Mouse (Mus musculus) liver, postnatal 0 days (tissue): ENCODE measurements around the gene Capzb. TPM values are rescaled to one million over a fixed set of nuclear protein-coding genes. Genes with fewer than 3 reads are reported as not detected.

Experiments used
- ATAC-seq: fragments of 200-750 bp; cut with Nextera tagmentation; 2 replicates; pipeline ENCODE4 v1.8.0; 2017; ENCODE audit warnings: mild to moderate bottlenecking, moderate library complexity
- DNase-seq: peaks from one replicate; pipeline ENCODE4 v3.0.0-alpha.2; 2016
- H3K27ac ChIP-seq: fragments of 300-500 bp; sonication (generic); 2 replicates; pipeline ENCODE4 v1.5.1; 2014; ENCODE audit warnings: antibody characterized with exemption, moderate library complexity, mild to moderate bottlenecking, low read depth
- H3K27me3 ChIP-seq: fragments of 300-500 bp; sonication (generic); 2 replicates; pipeline ENCODE4 v1.6.1; 2014; ENCODE audit warnings: low read length, control low read depth, mixed read lengths; ENCODE audit not compliant: insufficient read depth
- H3K36me3 ChIP-seq: fragments of 300-500 bp; sonication (generic); replicated peaks from 2 replicates; pipeline ENCODE4 v1.6.1; 2014; ENCODE audit warnings: mild to moderate bottlenecking, control low read depth, low read length, moderate library complexity, mixed read lengths; ENCODE audit not compliant: insufficient read depth
- H3K4me1 ChIP-seq: fragments of 300-500 bp; sonication (generic); 2 replicates; pipeline ENCODE4 v1.6.1; 2014; ENCODE audit warnings: antibody characterized with exemption, mild to moderate bottlenecking, control low read depth; ENCODE audit not compliant: insufficient read depth
- H3K4me2 ChIP-seq: fragments of 300-500 bp; sonication (generic); 2 replicates; pipeline ENCODE4 v1.6.1; 2014; ENCODE audit warnings: low read depth, mild to moderate bottlenecking, low read length, moderate library complexity, mixed read lengths
- H3K4me3 ChIP-seq: fragments of 300-500 bp; sonication (generic); 2 replicates; pipeline ENCODE4 v1.5.1; 2014; ENCODE audit warnings: low read depth, low read length
- H3K9ac ChIP-seq: fragments of 300-500 bp; sonication (generic); replicated peaks from 2 replicates; pipeline ENCODE4 v1.6.1; 2014; ENCODE audit warnings: mild to moderate bottlenecking, moderate library complexity
- H3K9me3 ChIP-seq: fragments of 300-500 bp; sonication (generic); 2 replicates; pipeline ENCODE4 v1.6.1; 2016; ENCODE audit warnings: mild to moderate bottlenecking, control low read depth, low read length, mixed read lengths
- CTCF ChIP-seq: sonication (generic); IDR thresholded peaks from 2 replicates; pipeline ENCODE4 v1.5.1; 2016; ENCODE audit warnings: antibody characterized with exemption, low read depth
- EP300 ChIP-seq: IDR thresholded peaks from 2 replicates; pipeline ENCODE4 v1.6.1; 2016; ENCODE audit warnings: antibody characterized with exemption, low read depth, mild to moderate bottlenecking
- WGBS: fragments of 180-500 bp; shearing (Covaris S2); extraction: QIAGEN DNeasy Blood & Tissue Kit; methylation state at CpG from one replicate; pipeline ENCODE4 v1.1.7; 2014; ENCODE audit not compliant: insufficient replicate concordance; 5-methylcytosine and 5-hydroxymethylcytosine counted together
- polyA plus RNA-seq: library from polyadenylated mRNA; unstranded; fragments of >200 nt; fragmentation: Nextera tagmentation; extraction: Ambion mirVana; gene quantifications from 2 replicates; pipeline ENCODE4 v1.2.1, GENCODE M21; 2015

The Capzb gene
- polyA plus RNA-seq, 1 experiment from 2014 or later = 143 TPM

DNA sequence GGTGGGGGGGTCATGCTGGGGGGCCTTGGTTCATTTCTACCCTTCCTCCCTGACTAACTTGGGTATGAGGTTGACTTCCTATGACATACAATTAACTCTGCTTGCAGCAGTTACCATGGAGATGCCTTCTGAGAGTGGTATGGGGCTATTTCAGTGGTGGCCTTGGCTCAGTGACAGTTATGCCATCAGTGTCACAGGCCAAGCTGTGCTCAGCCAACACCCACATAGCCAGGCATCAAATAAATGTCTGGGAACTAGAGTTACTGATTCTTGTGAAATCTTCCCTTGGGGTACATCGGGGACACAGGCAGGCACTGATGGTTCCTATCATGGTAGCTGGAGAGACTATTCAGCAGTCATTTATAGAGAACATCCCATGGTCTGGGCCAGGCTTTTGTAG is 75.5 kb downstream of the Capzb start:
- no peak overlapping the region for H3K4me2 ChIP-seq
- TF ChIP-seq CTCF (no peak), EP300 (no peak)
- no peaks in the 10 kb centered on the region for H3K4me1 ChIP-seq
- DNase-seq = no peak
- no peak for ATAC-seq
- H3K4me3 ChIP-seq = no peak overlapping the region
- H3K9me3 ChIP-seq = no peaks in the 10 kb centered on the region
- H3K36me3 ChIP-seq = peaks cover 36% of the 10 kb centered on the region
- 79% methylated on average over 1 of the region's 1 CpGs for WGBS
- H3K9ac ChIP-seq = no peak overlapping the region
- H3K27ac ChIP-seq = no peak overlapping the region
- H3K27me3 ChIP-seq = no peaks in the 10 kb centered on the region

DNA sequence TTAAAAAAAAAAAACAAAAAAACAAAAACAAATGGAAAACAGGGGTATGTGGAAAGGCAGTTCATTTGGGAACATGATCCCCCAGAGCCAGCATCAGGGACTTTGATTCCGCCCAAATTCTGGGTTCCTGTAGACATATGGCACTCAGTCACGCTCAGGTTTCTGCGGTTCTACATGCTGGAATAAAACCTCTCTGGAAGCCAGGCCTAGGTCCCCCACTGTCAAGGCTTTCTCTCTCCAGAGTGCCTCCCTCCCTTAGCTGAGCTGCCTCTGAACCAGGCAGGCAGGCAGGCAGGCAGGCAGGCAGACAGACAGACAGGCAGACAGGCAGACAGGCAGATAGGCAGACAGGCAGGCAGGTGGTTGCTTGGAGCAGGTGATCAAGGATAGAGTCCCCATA is 77.5 kb downstream of the Capzb start:
- no peak for TF ChIP-seq CTCF
- no peak for TF ChIP-seq EP300
- Histone ChIP-seq H3K4me1 (no peaks in the 10 kb centered on the region), H3K27me3 (no peaks in the 10 kb centered on the region), H3K4me3 (no peak overlapping the region), H3K4me2 (no peak overlapping the region), H3K27ac (no peak overlapping the region), H3K9ac (no peak overlapping the region), H3K9me3 (no peaks in the 10 kb centered on the region), H3K36me3 (peaks cover 32% of the 10 kb centered on the region)
- ATAC-seq (no peak), DNase-seq (no peak)
- 89% methylated on average over 3 of the region's 3 CpGs for WGBS

DNA sequence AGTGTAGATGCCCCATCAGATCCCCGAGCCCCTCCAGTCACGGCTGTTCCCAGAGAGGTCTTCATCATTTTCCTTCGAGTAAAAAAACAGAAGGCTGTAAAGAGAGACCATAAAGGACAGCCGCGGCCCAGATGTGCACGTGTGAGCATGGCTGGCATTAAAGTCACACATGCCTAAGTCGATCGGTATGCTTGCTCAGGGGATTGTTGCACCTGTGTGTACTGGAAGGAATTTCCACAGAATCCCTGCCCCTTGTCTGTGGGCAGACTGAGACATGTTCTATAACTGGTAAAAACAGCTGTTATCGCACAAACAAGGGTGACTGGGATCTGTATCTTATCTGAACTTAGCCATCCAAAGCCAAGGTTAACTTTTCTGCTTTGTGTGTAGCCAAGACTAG is 78.9 kb downstream of the Capzb start:
- Histone ChIP-seq H3K4me3 (no peak overlapping the region), H3K27me3 (no peaks in the 10 kb centered on the region), H3K4me2 (no peak overlapping the region), H3K4me1 (no peaks in the 10 kb centered on the region), H3K36me3 (peaks cover 27% of the 10 kb centered on the region), H3K9ac (no peak overlapping the region), H3K9me3 (no peaks in the 10 kb centered on the region), H3K27ac (no peak overlapping the region)
- 89% methylated on average over 9 of the region's 9 CpGs for WGBS
- ATAC-seq = no peak
- TF ChIP-seq EP300 = no peak
- TF ChIP-seq CTCF = no peak
- no peak for DNase-seq

DNA sequence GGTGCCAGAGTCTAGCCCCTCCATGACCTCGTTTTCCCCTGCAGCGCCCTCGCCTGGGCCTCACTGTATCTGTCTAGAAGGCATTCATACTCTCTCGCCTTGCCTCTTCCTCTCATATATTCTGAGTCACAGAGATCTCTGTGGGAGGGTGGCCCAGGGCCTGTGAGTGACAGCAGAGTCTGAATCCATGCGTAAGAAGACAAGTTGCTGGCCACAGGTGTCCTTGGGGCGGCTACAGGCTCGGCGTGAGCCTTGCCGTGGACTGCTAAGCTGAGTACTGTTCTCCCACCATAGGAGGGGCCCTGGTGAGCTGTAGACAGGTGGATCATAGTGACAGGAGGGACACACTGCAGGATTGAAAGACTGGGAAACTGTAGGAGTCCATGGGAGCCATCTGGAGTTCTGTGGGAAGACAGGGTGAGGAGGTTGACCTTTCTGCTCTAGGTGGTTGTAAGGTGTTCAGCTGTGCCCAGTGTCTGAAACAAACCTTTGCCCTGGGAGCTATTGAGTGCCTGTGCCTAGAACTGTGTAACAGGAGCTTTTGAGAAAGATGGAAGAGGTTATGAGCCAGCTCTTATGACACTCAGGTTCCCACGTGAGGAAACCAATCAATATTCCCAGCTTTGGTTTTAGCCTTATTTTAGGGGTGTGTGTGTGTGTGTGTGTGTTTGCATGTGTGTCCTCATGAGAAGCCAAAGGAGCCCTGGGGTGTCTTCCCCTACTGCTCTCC is 80.4 kb downstream of the Capzb start:
- no peaks in the 10 kb centered on the region for H3K27me3 ChIP-seq
- no peak overlapping the region for H3K4me3 ChIP-seq
- no peaks in the 10 kb centered on the region for H3K9me3 ChIP-seq
- DNase-seq (no peak), ATAC-seq (no peak)
- H3K36me3 ChIP-seq = peaks cover 26% of the 10 kb centered on the region
- WGBS = 81% methylated on average over 10 of the region's 10 CpGs
- H3K27ac ChIP-seq = no peak overlapping the region
- H3K4me2 ChIP-seq = no peak overlapping the region
- no peak for TF ChIP-seq CTCF
- TF ChIP-seq EP300 = no peak
- no peak overlapping the region for H3K9ac ChIP-seq
- no peaks in the 10 kb centered on the region for H3K4me1 ChIP-seq

DNA sequence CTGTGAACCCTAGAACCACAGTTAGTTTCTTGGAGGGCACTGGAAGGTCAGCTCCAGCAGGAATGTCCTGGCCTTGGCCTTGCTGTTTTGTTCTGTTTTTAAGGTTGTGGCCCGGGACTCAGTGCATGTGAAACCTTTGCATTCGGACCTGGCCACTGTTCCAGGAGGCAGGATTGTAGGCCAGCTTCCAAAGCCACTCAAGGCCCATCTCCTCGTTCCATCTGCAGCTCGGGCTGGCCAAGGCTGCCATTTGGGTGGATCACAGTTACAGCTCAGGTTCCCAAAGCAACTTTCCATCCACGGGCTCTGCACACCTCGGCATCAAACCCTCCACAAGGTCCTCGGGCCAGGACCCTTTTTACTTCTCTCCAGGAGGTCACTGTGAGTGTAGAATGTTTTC is 81.9 kb downstream of the Capzb start:
- 89% methylated on average over 7 of the region's 7 CpGs for WGBS
- H3K4me2 ChIP-seq = no peak overlapping the region
- no peaks in the 10 kb centered on the region for H3K9me3 ChIP-seq
- H3K4me3 ChIP-seq = no peak overlapping the region
- DNase-seq (no peak), ATAC-seq (no peak)
- no peak for TF ChIP-seq CTCF
- TF ChIP-seq EP300 = no peak
- H3K36me3 ChIP-seq = peaks cover 20% of the 10 kb centered on the region
- no peaks in the 10 kb centered on the region for H3K4me1 ChIP-seq
- H3K27me3 ChIP-seq = no peaks in the 10 kb centered on the region
- H3K9ac ChIP-seq = no peak overlapping the region
- H3K27ac ChIP-seq = no peak overlapping the region

DNA sequence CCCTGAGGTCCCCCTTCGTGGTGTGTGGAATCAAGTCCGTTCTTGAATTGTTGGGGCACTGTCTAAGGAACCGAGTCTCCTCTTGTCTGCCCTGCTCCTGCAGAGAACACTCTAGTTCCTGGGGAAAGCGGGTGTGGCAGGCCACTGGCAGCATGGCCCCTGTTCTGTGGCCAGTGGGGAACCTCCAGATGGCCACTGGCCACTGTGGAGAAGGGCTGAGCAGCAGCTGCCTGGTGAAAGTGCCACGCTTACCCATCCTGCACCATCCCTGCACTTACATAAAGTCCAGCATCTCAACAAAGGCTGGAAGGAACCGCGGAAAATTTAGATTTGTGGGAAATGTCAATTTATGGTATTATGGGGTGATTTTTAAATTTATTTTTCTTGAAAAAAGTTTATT is 83.7 kb downstream of the Capzb start:
- Histone ChIP-seq H3K27ac (no peak overlapping the region), H3K4me1 (no peaks in the 10 kb centered on the region), H3K4me3 (no peak overlapping the region), H3K4me2 (no peak overlapping the region), H3K36me3 (peaks cover 39% of the 10 kb centered on the region), H3K9ac (no peak overlapping the region), H3K27me3 (no peaks in the 10 kb centered on the region), H3K9me3 (no peaks in the 10 kb centered on the region)
- TF ChIP-seq CTCF (no peak), EP300 (no peak)
- ATAC-seq (no peak), DNase-seq (no peak)
- 83% methylated on average over 7 of the region's 7 CpGs for WGBS
